Mouse (Mus musculus): ENCODE data around the gene Capzb. TPM values are rescaled to one million over a fixed set of nuclear protein-coding genes. Genes with fewer than 3 reads are reported as not detected.

Capzb gene
- polyA plus RNA-seq, 1 experiment from 2014 or later: 250 TPM

DNA sequence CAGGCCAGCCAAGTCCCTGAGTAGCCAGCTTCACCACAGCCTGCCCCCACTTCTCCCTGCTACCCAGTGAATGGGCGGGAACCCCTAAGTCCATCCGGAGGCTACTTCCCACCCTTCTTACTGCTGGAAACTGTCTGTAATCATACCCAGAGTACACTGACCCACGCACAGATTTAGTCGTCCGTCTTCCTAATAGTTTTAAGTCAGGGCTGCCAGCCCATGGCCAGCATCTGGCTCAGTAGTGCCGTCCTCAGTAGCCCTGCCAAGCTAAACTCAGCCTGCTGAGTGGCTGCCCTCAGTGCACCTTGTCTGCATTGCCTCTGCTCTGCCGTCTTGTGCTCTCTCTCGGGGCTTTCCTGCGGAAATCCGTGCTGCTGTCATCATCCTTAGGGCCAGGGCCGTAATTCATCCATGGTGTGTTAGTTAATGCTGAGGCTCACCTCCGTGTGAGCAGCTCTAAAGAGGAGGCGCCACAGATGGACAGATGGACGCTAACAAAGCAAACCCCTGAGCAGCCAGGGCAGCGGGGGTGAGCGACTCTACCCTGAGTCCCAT is 89.2 kb downstream of the Capzb start:
- no peaks in the 10 kb centered on the region for H3K4me1 ChIP-seq (ENCODE audit: control insufficient read depth, insufficient read depth, low read length)
- H3K9ac ChIP-seq (replicated peaks; ENCODE audit: low read length): no peak overlapping the region
- H3K4me2 ChIP-seq (ENCODE audit: low read length): no peak overlapping the region
- no peak overlapping the region for H3K27ac ChIP-seq (replicated peaks; ENCODE audit: low read depth, low read length)
- 92% methylated on average over 16 of the region's 16 CpGs for WGBS
- no peaks in the 10 kb centered on the region for H3K9me3 ChIP-seq (ENCODE audit: control insufficient read depth, low read length)
- peaks cover 52% of the 10 kb centered on the region for H3K36me3 ChIP-seq (ENCODE audit: control insufficient read depth, insufficient read depth, low read length)
- DNase-seq (no peak), ATAC-seq (ENCODE audit: low FRiP score, low TSS enrichment) (no peak)
- H3K4me3 ChIP-seq (replicated peaks; ENCODE audit: low read depth, low read length): no peak overlapping the region
- H3K27me3 ChIP-seq (ENCODE audit: control insufficient read depth, insufficient read depth, low read length): no peaks in the 10 kb centered on the region

GRCm38 (mm10) chr4:139282955-139283417 is 90.3 kb downstream of the Capzb start:
- H3K9ac ChIP-seq (replicated peaks; ENCODE audit: low read length): no peak overlapping the region
- no peak overlapping the region for H3K4me3 ChIP-seq (replicated peaks; ENCODE audit: low read depth, low read length)
- no peaks in the 10 kb centered on the region for H3K27me3 ChIP-seq (ENCODE audit: control insufficient read depth, insufficient read depth, low read length)
- peaks cover 54% of the 10 kb centered on the region for H3K36me3 ChIP-seq (ENCODE audit: control insufficient read depth, insufficient read depth, low read length)
- no peaks in the 10 kb centered on the region for H3K9me3 ChIP-seq (ENCODE audit: control insufficient read depth, low read length)
- no peaks in the 10 kb centered on the region for H3K4me1 ChIP-seq (ENCODE audit: control insufficient read depth, insufficient read depth, low read length)
- DNase-seq (no peak), ATAC-seq (ENCODE audit: low FRiP score, low TSS enrichment) (no peak)
- H3K4me2 ChIP-seq (ENCODE audit: low read length): no peak overlapping the region
- 80% methylated on average over 6 of the region's 6 CpGs for WGBS
- no peak overlapping the region for H3K27ac ChIP-seq (replicated peaks; ENCODE audit: low read depth, low read length)

DNA sequence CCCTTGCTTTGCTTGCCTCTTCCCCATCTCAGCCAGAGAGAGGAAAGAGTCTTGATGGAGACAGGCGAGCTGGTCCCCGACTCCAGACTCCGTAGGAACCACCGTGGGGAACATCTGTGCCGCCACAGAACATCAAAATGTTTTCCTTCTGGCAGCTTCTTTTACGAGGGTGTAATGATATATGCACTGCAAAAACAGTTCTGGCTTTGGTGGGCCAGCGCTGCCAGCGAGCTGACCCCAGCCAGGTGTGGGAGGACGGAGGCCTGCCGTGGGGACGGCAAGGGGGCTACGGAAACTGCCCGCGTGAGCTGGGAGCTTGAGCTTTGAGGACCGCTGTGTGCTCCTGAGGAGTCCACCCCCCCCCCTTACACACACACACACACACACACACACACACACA is 92.2 kb downstream of the Capzb start:
- H3K4me3 ChIP-seq (replicated peaks; ENCODE audit: low read depth, low read length): no peak overlapping the region
- no peaks in the 10 kb centered on the region for H3K27me3 ChIP-seq (ENCODE audit: control insufficient read depth, insufficient read depth, low read length)
- WGBS: 89% methylated on average over 15 of the region's 15 CpGs
- DNase-seq (no peak), ATAC-seq (ENCODE audit: low FRiP score, low TSS enrichment) (no peak)
- H3K36me3 ChIP-seq (ENCODE audit: control insufficient read depth, insufficient read depth, low read length): peaks cover 69% of the 10 kb centered on the region
- H3K4me2 ChIP-seq (ENCODE audit: low read length): no peak overlapping the region
- no peak overlapping the region for H3K9ac ChIP-seq (replicated peaks; ENCODE audit: low read length)
- no peaks in the 10 kb centered on the region for H3K4me1 ChIP-seq (ENCODE audit: control insufficient read depth, insufficient read depth, low read length)
- no peaks in the 10 kb centered on the region for H3K9me3 ChIP-seq (ENCODE audit: control insufficient read depth, low read length)
- no peak overlapping the region for H3K27ac ChIP-seq (replicated peaks; ENCODE audit: low read depth, low read length)

DNA sequence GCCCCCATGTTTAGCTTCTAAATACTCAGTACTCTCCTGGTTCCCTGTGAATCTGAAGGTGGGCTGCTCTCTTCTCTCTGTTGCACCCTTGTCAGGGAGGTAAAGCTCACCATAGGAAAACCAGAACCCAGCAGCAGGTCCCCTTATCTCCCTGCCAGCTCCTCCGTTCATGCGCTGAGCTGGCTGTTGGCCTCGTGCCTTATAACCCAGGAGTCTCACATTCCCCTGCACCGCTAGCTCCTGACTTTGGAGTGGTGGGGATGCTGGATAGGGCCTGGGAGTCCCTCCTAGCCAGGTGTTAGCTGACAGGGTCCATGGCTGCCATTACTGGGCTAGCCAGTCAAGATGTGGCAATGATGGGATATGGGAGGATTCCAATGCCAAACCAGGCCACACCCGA is 93.5 kb downstream of the Capzb start:
- DNase-seq: no peak
- Histone ChIP-seq H3K4me1 (ENCODE audit: control insufficient read depth, insufficient read depth, low read length) (no peaks in the 10 kb centered on the region), H3K27ac (replicated peaks; ENCODE audit: low read depth, low read length) (no peak overlapping the region), H3K36me3 (ENCODE audit: control insufficient read depth, insufficient read depth, low read length) (peaks cover 69% of the 10 kb centered on the region), H3K4me2 (ENCODE audit: low read length) (no peak overlapping the region), H3K27me3 (ENCODE audit: control insufficient read depth, insufficient read depth, low read length) (no peaks in the 10 kb centered on the region), H3K9me3 (ENCODE audit: control insufficient read depth, low read length) (no peaks in the 10 kb centered on the region), H3K4me3 (replicated peaks; ENCODE audit: low read depth, low read length) (no peak overlapping the region), H3K9ac (replicated peaks; ENCODE audit: low read length) (no peak overlapping the region)
- WGBS: 93% methylated on average over 5 of the region's 5 CpGs
- no peak for ATAC-seq (ENCODE audit: low FRiP score, low TSS enrichment)

DNA sequence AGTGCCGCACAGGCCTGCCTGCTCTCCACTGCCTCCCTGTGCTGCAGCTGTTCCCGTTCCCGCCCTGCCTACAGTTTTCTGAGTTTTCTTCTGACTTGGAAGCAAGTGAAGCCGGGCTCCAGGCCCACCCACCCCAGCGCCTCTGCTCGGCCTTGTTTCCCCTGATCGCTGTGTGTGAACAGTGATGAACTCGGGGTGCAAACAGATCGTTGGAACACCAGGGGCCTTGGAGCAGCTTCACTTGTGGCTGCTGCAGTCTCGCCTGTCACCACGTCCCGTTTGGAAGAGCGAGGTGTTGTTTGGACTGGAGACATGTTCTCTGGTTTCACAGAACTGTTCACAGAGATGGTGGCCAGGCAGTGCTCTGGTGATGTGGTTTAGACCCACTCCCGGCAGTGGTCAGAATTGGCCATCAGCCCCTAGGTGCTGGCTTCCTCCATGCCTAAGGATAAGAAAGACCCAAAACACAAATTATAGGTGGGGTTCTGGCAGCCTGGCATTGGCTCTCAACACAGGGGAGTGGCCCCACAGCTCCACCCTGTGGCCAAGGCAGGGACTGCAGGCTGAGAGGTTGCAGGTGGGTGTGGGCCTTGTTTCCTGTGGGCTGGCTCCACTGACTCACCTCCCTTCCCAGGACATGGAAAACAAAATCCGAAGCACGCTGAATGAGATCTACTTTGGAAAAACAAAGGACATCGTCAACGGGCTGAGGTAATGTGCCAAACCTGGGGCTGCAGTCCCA is 94.6 kb downstream of the Capzb start:
- 84% methylated on average over 18 of the region's 18 CpGs for WGBS
- H3K4me3 ChIP-seq (replicated peaks; ENCODE audit: low read depth, low read length): no peak overlapping the region
- H3K9me3 ChIP-seq (ENCODE audit: control insufficient read depth, low read length): no peaks in the 10 kb centered on the region
- H3K9ac ChIP-seq (replicated peaks; ENCODE audit: low read length): no peak overlapping the region
- no peaks in the 10 kb centered on the region for H3K27me3 ChIP-seq (ENCODE audit: control insufficient read depth, insufficient read depth, low read length)
- no peaks in the 10 kb centered on the region for H3K4me1 ChIP-seq (ENCODE audit: control insufficient read depth, insufficient read depth, low read length)
- H3K36me3 ChIP-seq (ENCODE audit: control insufficient read depth, insufficient read depth, low read length): peaks cover 63% of the 10 kb centered on the region
- DNase-seq (peak; percentile 76), ATAC-seq (ENCODE audit: low FRiP score, low TSS enrichment) (no peak)
- no peak overlapping the region for H3K4me2 ChIP-seq (ENCODE audit: low read length)
- no peak overlapping the region for H3K27ac ChIP-seq (replicated peaks; ENCODE audit: low read depth, low read length)

DNA sequence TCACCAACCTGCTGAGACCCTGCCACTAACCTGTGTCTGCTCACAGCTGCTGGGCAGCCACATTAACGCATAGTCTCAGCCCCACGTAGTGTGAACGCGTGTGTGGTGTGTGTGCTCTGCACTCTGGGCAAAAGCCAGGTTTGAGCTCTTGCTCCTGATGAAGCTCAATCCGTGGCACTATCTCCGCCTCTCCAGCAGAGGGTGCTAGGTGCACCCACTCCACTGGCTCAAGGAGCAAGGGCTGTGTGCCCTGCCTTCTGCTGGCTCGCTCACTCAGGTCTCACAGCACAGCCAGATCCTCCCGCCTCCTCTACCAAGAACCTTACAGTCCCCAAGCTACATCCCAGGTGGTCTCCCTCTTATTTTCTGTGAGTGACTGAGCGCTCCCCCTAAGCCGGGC is 96.3 kb downstream of the Capzb start:
- Histone ChIP-seq H3K9me3 (ENCODE audit: control insufficient read depth, low read length) (no peaks in the 10 kb centered on the region), H3K27ac (replicated peaks; ENCODE audit: low read depth, low read length) (no peak overlapping the region), H3K9ac (replicated peaks; ENCODE audit: low read length) (no peak overlapping the region), H3K4me3 (replicated peaks; ENCODE audit: low read depth, low read length) (no peak overlapping the region), H3K27me3 (ENCODE audit: control insufficient read depth, insufficient read depth, low read length) (no peaks in the 10 kb centered on the region), H3K36me3 (ENCODE audit: control insufficient read depth, insufficient read depth, low read length) (peaks cover 51% of the 10 kb centered on the region), H3K4me2 (ENCODE audit: low read length) (no peak overlapping the region), H3K4me1 (ENCODE audit: control insufficient read depth, insufficient read depth, low read length) (no peaks in the 10 kb centered on the region)
- no peak for ATAC-seq (ENCODE audit: low FRiP score, low TSS enrichment)
- DNase-seq: peak; percentile 63
- WGBS: 67% methylated on average over 10 of the region's 10 CpGs

DNA sequence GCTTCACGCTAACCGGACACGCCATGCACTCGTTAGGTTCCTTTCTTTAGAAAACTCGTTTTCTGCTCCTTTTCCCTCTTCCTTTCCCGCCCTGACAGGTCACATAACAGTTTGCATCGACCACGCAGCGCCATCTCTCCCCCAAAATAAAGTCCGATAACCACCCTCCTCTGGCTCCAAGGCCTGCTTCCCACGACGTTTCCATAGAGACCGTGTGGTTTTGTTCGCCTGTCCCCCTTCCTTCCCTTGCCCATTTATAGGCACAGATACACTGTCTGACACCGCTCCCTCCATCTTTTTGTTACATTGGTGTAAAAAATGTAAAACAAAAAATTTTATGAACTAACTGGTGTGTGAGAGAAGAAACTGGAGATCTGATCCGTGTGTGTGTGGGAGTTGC is 98.4 kb downstream of the Capzb start:
- no peak for ATAC-seq (ENCODE audit: low FRiP score, low TSS enrichment)
- DNase-seq: no peak
- WGBS: 89% methylated on average over 16 of the region's 16 CpGs
- Histone ChIP-seq H3K4me1 (ENCODE audit: control insufficient read depth, insufficient read depth, low read length) (no peaks in the 10 kb centered on the region), H3K4me2 (ENCODE audit: low read length) (no peak overlapping the region), H3K9ac (replicated peaks; ENCODE audit: low read length) (no peak overlapping the region), H3K9me3 (ENCODE audit: control insufficient read depth, low read length) (no peaks in the 10 kb centered on the region), H3K27ac (replicated peaks; ENCODE audit: low read depth, low read length) (no peak overlapping the region), H3K4me3 (replicated peaks; ENCODE audit: low read depth, low read length) (no peak overlapping the region), H3K27me3 (ENCODE audit: control insufficient read depth, insufficient read depth, low read length) (no peaks in the 10 kb centered on the region), H3K36me3 (ENCODE audit: control insufficient read depth, insufficient read depth, low read length) (peaks cover 39% of the 10 kb centered on the region)

DNA sequence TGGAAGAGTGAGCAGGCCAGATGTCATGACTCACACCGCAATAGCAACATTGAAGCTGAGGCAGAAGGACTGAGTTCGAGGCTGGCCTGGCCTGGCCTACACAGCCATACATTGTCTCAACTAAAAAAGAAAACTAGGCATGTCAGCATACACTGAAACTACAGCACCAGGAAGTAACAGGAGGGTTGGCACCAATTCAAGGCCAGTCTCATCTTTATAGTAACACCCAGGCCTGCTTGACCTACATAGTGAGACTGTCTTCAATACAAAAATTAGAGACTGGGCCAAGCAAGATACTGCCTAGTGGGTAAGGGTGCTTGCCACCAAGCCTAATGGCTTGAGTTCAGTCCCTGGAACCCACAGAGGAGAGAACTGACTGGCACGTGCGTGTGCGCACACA is 99.3 kb downstream of the Capzb start:
- no peaks in the 10 kb centered on the region for H3K4me1 ChIP-seq (ENCODE audit: control insufficient read depth, insufficient read depth, low read length)
- DNase-seq (no peak), ATAC-seq (ENCODE audit: low FRiP score, low TSS enrichment) (no peak)
- no peak overlapping the region for H3K9ac ChIP-seq (replicated peaks; ENCODE audit: low read length)
- no peaks in the 10 kb centered on the region for H3K9me3 ChIP-seq (ENCODE audit: control insufficient read depth, low read length)
- 97% methylated on average over 5 of the region's 5 CpGs for WGBS
- no peak overlapping the region for H3K27ac ChIP-seq (replicated peaks; ENCODE audit: low read depth, low read length)
- H3K4me3 ChIP-seq (replicated peaks; ENCODE audit: low read depth, low read length): no peak overlapping the region
- no peaks in the 10 kb centered on the region for H3K27me3 ChIP-seq (ENCODE audit: control insufficient read depth, insufficient read depth, low read length)
- H3K36me3 ChIP-seq (ENCODE audit: control insufficient read depth, insufficient read depth, low read length): peaks cover 39% of the 10 kb centered on the region
- no peak overlapping the region for H3K4me2 ChIP-seq (ENCODE audit: low read length)

DNA sequence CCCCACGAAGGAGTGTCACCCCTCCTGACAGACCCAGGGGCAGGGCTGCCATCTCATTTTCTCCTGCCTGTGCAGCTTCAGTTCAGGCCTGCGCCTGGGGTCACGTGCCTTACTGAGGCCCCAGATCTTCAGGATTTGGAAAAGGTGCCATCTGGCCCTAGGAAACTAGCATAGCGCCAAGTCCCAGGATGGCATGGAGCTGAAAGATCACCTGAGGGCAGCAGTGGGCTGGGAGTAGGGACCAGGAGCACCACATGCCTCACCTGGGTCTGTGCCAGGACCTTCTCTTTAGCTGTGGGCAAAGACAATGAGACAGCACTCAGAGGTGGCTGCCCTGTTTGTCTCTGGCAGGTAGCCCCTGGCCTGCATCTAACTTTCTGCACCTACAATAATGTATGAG is 104.9 kb downstream of the Capzb start:
- no peak overlapping the region for H3K9ac ChIP-seq (replicated peaks; ENCODE audit: low read length)
- H3K27ac ChIP-seq (replicated peaks; ENCODE audit: low read depth, low read length): no peak overlapping the region
- no peak for DNase-seq
- no peak overlapping the region for H3K4me2 ChIP-seq (ENCODE audit: low read length)
- no peaks in the 10 kb centered on the region for H3K4me1 ChIP-seq (ENCODE audit: control insufficient read depth, insufficient read depth, low read length)
- no peak overlapping the region for H3K4me3 ChIP-seq (replicated peaks; ENCODE audit: low read depth, low read length)
- WGBS: 86% methylated on average over 4 of the region's 4 CpGs
- H3K27me3 ChIP-seq (ENCODE audit: control insufficient read depth, insufficient read depth, low read length): no peaks in the 10 kb centered on the region
- H3K9me3 ChIP-seq (ENCODE audit: control insufficient read depth, low read length): no peaks in the 10 kb centered on the region
- ATAC-seq (ENCODE audit: low FRiP score, low TSS enrichment): no peak
- peaks cover 45% of the 10 kb centered on the region for H3K36me3 ChIP-seq (ENCODE audit: control insufficient read depth, insufficient read depth, low read length)
